Mouse (Mus musculus): ENCODE measurements around the gene Rep15.

- TF ChIP-seq CTCF (conservative IDR thresholded peaks at IDR 0.05; ENCODE audit: low read length), result no peak
- TF ChIP-seq NANOG (IDR thresholded peaks at IDR 0.05; ENCODE audit: borderline replicate concordance, low read length), result no peak
Measured at GRCm38 (mm10) chr6:146998710-146999109, 33.7 kb upstream of the Rep15 start.
